Mouse (Mus musculus) small intestine, adult 2 months (tissue): ENCODE measurements at regions not wholly inside any gene's neighbourhood (a gene's known extent, or its start where the extent isn't known, plus 50 kb on each side); places are given as distances from the start of the nearest gene placed in this dataset.

Experiments
- H3K27ac ChIP-seq: fragments of 200-500 bp; 2 replicates; pipeline ENCODE4 v1.5.1; 2012; ENCODE audit warnings: low read depth, low read length, control low read depth, inconsistent platforms; ENCODE audit not compliant: insufficient read depth
- H3K27me3 ChIP-seq: fragments of 200-500 bp; 2 replicates; pipeline ENCODE4 v1.6.1; 2012; ENCODE audit warnings: mild to moderate bottlenecking, moderate library complexity, low read length, inconsistent platforms; ENCODE audit not compliant: control insufficient read depth, insufficient read depth
- H3K36me3 ChIP-seq: fragments of 200-500 bp; 2 replicates; pipeline ENCODE4 v1.6.1; 2012; ENCODE audit warnings: mild to moderate bottlenecking, low read length, control low read depth, inconsistent platforms; ENCODE audit not compliant: control insufficient read depth, insufficient read depth
- H3K4me1 ChIP-seq: fragments of 200-500 bp; 2 replicates; pipeline ENCODE4 v1.6.1; 2012; ENCODE audit warnings: low read length, inconsistent platforms, mixed read lengths; ENCODE audit not compliant: control insufficient read depth, insufficient read depth, insufficient read length
- H3K4me3 ChIP-seq: fragments of 200-500 bp; 2 replicates; pipeline ENCODE4 v1.5.1; 2012; ENCODE audit warnings: low read depth, mild to moderate bottlenecking, control low read depth, inconsistent platforms, low read length, moderate library complexity
- CTCF ChIP-seq: fragments of 200-500 bp; IDR thresholded peaks from 2 replicates; pipeline ENCODE4 v1.5.1; 2012; ENCODE audit warnings: low read depth, mild to moderate bottlenecking, control low read depth, inconsistent platforms, low read length, moderate library complexity, mixed read lengths; ENCODE audit not compliant: insufficient replicate concordance, insufficient read length; ENCODE audit errors: extremely low read depth
- POLR2A ChIP-seq: fragments of 200-500 bp; IDR thresholded peaks from 2 replicates; pipeline ENCODE4 v1.6.1; 2012; ENCODE audit warnings: low read depth, mild to moderate bottlenecking, control low read depth, inconsistent platforms, low read length, moderate library complexity
- WGBS: fragments of 180-500 bp; shearing (Covaris S2); methylation state at CpG from one replicate; pipeline ENCODE4 v1.1.7; 2018; 5-methylcytosine and 5-hydroxymethylcytosine counted together

DNA sequence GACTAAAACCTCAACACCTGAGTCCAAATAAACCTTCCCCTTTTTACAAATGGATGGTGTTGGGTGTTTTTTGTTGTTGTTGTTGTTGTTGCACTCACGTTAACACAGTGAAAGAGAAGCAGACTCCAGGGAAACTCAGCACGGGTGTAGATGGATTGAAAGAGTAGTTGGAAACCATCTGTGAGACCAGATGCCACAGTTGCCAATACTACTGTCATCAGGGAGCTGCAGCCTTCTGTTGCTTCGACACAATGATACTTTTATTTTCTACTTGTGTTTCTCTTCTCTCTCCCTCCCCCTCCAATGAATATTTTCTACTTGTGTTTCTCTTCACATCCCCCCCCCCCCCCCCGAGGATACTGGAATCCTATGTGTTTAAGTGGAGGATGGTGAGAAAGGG is 382.7 kb downstream of the Fam84a start:
- no peak overlapping the region for H3K4me3 ChIP-seq
- no peaks in the 10 kb centered on the region for H3K36me3 ChIP-seq
- no peaks in the 10 kb centered on the region for H3K4me1 ChIP-seq
- no peak overlapping the region for H3K27ac ChIP-seq
- no peaks in the 10 kb centered on the region for H3K27me3 ChIP-seq
- TF ChIP-seq POLR2A (no peak), CTCF (no peak)
- 71% methylated on average over 4 of the region's 4 CpGs for WGBS

DNA sequence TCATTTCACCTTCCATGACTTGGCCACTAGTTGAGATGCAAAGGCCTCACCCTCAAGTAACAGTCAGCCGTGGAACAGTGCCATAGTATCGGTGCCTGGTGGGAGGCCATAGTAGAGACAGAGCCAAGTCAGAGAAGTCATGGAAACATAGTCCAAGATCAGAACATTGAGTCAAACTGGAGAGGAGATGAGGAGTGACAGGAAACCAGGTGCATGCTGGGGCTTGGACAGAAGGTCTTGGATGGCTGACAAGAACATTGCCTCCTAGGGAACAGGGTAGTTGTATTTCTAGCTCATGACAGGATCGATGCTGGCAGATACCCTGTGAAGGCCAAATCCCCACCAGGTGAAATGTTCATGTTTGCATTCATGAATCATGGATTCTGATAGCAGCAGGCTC is 385.4 kb downstream of the Fam84a start:
- 84% methylated on average over 3 of the region's 3 CpGs for WGBS
- Histone ChIP-seq H3K4me3 (no peak overlapping the region), H3K36me3 (no peaks in the 10 kb centered on the region), H3K4me1 (no peaks in the 10 kb centered on the region), H3K27ac (no peak overlapping the region), H3K27me3 (no peaks in the 10 kb centered on the region)
- TF ChIP-seq POLR2A = no peak
- TF ChIP-seq CTCF = no peak

- 36% methylated on average over 2 of the region's 2 CpGs for WGBS
- TF ChIP-seq POLR2A = no peak
- TF ChIP-seq CTCF = no peak
- no peaks in the 10 kb centered on the region for H3K36me3 ChIP-seq
- no peak overlapping the region for H3K4me3 ChIP-seq
- H3K27me3 ChIP-seq = no peaks in the 10 kb centered on the region
- no peak overlapping the region for H3K27ac ChIP-seq
- H3K4me1 ChIP-seq = no peaks in the 10 kb centered on the region
Measured at GRCm38 (mm10) chr12:13753878-13754277, 398.0 kb downstream of the Fam84a start.

DNA sequence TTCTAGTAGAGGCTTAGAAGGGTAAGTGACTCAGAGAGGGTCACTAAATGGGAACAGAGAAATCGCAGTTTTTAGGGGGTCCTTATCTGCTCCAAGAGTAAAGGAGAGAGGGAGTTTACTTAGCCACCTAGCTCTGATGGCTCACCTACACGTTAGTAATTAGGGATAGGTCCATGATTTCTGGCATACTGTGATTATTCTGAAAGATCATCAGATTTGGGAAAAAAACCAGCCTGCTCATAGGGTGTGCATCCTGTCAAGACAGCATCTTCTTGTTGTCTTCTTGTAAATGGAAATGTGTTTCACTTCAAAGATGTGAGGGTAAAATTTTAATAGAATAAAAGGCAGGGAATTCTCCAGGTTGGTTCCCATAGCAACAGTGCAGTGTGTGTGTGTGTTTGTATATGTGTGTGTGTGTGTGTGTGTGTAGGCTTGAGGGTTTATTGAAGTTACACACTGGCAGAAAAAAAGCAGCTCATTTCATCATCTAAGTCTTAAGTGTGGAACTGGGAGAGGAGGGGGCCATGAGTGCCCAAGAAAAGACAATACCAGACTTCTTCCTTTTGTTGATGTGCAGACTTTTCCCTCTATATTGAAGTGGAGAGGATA is 407.4 kb downstream of the Fam84a start:
- no peaks in the 10 kb centered on the region for H3K36me3 ChIP-seq
- TF ChIP-seq CTCF (no peak), POLR2A (no peak)
- H3K27me3 ChIP-seq = no peaks in the 10 kb centered on the region
- H3K4me3 ChIP-seq = no peak overlapping the region
- WGBS = 54% methylated on average over 2 of the region's 2 CpGs
- no peak overlapping the region for H3K27ac ChIP-seq
- no peaks in the 10 kb centered on the region for H3K4me1 ChIP-seq

GRCm38 (mm10) chr12:13729901-13730637 is 421.8 kb downstream of the Fam84a start:
- Histone ChIP-seq H3K4me1 (no peaks in the 10 kb centered on the region), H3K4me3 (no peak overlapping the region), H3K27ac (0 out of 2 replicates have a peak overlapping the region, but pooled peaks have one; percentile 3), H3K36me3 (no peaks in the 10 kb centered on the region), H3K27me3 (no peaks in the 10 kb centered on the region)
- WGBS = 28% methylated on average over 2 of the region's 2 CpGs
- TF ChIP-seq POLR2A (no peak), CTCF (no peak)

GRCm38 (mm10) chr12:13728986-13729385 is 422.9 kb downstream of the Fam84a start:
- H3K27ac ChIP-seq = no peak overlapping the region
- no peaks in the 10 kb centered on the region for H3K27me3 ChIP-seq
- WGBS = 58% methylated on average over 4 of the region's 4 CpGs
- no peak overlapping the region for H3K4me3 ChIP-seq
- H3K4me1 ChIP-seq = peaks cover 2% of the 10 kb centered on the region; the same call in 1 of the 2 replicates
- TF ChIP-seq POLR2A = no peak
- TF ChIP-seq CTCF = no peak
- H3K36me3 ChIP-seq = no peaks in the 10 kb centered on the region

DNA sequence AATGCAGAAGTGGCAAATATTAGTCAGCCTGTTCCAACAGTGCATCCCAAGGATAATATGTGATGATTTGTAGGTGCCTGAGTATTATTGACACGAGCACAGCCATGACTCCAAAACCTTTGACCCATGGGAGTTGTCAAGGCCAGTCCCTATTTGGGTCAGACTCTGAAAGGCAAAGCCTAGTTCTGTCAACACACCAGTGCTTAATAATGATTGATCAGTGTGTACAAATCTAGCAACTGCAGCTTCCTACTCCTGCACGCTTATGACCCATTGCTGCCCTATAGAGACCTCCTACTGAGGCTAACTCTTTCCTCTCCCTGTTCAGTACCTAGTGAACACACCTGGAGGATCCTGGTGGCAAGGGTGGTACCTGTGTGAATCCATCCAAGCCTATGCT is 427.3 kb downstream of the Fam84a start:
- no peak overlapping the region for H3K27ac ChIP-seq
- H3K36me3 ChIP-seq = no peaks in the 10 kb centered on the region
- H3K4me3 ChIP-seq = no peak overlapping the region
- no peak for TF ChIP-seq POLR2A
- TF ChIP-seq CTCF = no peak
- H3K4me1 ChIP-seq = peaks cover 2% of the 10 kb centered on the region; the same call in 1 of the 2 replicates
- no peaks in the 10 kb centered on the region for H3K27me3 ChIP-seq
- WGBS = 40% methylated on average over 2 of the region's 2 CpGs
